Mouse (Mus musculus) left cerebral cortex, postnatal 25 days (tissue): ENCODE measurements around the gene Mical3. TPM values are rescaled to one million over a fixed set of nuclear protein-coding genes. Genes with fewer than 3 reads are reported as not detected.

ENCODE experiments used
- DNase-seq, 2 experiments: peaks; one replicate each; pipeline ENCODE4 v3.0.0; 2022; ENCODE audit warnings: low spot score in 2 of 2, mixed read lengths in 1 of 2
- intact Hi-C: fragments of 180-260 bp; cut with DNase I; formaldehyde crosslinking; loops from one replicate; pipeline ENCODE4 v1.15.1; 2025
- total RNA-seq, 2 experiments: library from RNA; stranded (reverse); gene quantifications; 2 replicates each; pipeline ENCODE4 v1.2.3; 2021

Gene Mical3
- total RNA-seq, 2 experiments from 2014 or later: 110 to 127 TPM

- intact Hi-C loops: no loop called here
These were observed 134.2 kb downstream of the Mical3 start for GRCm38 (mm10) chr6:120996607-120997006.

GRCm38 (mm10) chr6:120995541-120995940 is 135.3 kb downstream of the Mical3 start:
- intact Hi-C loops: no loop called here
- DNase-seq: no peak

More at GRCm38 (mm10) chr6:120996607-120997006, 134.2 kb downstream of the Mical3 start:
- no peak for DNase-seq

DNA sequence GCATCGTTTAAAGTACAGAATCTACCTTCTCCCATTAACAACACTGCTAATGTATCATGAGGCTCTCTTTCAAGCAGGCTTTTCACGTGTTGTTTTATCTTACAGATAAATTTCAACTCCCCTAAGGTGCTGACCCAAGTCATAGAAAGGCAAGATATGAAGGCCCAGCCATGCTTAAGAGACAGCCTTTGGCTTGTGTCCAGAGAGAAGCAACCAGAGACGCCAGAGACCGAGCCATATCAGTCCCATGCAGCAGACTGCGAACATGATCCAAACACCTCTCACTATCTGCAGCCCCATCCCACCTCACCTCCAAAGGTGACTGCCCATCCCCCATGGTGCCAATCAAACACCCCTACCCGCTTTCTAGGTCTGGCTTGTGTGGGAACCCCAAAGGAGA is 138.9 kb downstream of the Mical3 start:
- no peak for DNase-seq
- intact Hi-C loops: no loop called here

DNA sequence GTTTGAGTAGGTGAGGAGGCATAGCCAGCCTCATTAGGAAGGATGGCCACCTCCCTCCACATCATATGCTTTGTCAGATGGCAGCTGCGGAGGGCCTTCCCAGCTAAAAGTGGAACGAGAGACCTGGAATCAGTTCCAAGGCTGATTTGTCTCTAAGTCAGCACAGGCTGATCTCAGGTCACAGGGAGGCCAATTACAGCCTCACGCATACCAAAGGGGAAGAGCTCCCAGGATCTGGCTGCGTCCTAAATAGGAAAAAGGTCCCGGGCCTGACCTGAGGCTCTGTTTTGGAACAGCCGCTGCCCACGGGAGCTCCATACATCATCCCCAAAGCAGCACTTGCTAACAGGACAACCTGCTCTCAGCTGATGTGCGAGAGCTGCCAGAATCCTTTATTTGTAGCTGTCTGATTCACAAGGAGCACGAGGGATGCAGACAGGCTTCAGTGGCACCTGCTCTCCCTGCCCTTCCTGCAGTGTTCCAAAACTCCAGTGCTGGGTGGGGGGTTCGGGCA is 143.2 kb downstream of the Mical3 start:
- intact Hi-C loops: no loop called here
- peak; percentile 40 to 78 for DNase-seq

DNA sequence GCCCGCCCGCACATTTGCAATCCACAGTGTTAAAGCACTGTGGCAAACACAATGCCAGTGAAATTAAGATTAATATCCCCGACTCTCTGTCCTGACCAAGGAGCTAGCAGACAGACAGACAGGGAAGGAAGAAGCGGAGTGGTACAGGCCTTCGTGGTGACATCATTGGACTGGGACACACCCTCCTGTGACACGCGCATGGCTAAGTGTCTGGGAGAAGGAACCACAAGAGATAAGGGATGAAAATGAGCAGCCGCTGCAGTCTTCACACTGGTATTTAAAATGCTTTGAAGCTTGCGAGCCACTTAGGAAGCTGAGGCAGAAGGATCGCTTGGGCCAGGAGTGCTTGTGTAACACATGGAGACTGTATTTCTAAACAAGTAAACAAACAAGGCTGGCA is 143.6 kb downstream of the Mical3 start:
- intact Hi-C loops: no loop called here
- peak in 1 of 2 experiments; percentile 45 for DNase-seq

- intact Hi-C loops: no loop called here
These were observed 144.6 kb downstream of the Mical3 start for GRCm38 (mm10) chr6:120986172-120986571.

DNA sequence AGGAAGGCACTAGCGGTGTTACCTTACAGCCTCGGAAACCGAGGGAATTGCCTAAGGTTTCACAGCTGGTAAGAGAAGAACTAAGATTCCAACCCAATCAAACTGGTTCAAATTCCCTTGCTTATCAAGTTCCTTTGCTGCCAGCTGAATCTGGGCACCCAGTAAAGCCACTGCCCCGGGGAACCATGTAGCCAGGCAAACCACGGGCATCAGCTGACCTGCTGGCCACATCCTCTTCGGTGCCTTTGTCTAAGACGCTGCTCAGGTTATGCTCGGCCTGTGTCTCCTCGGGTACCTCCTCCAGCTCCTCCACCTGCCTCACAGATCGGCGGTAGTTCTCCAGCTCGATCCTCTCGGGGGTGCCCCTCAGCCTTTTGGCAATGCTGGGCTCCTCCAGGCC is 148.5 kb downstream of the Mical3 start:
- intact Hi-C loops: no loop called here
- no peak for DNase-seq

More at GRCm38 (mm10) chr6:120986172-120986571, 144.6 kb downstream of the Mical3 start:
- peak in 1 of 2 experiments; percentile 39 for DNase-seq

DNA sequence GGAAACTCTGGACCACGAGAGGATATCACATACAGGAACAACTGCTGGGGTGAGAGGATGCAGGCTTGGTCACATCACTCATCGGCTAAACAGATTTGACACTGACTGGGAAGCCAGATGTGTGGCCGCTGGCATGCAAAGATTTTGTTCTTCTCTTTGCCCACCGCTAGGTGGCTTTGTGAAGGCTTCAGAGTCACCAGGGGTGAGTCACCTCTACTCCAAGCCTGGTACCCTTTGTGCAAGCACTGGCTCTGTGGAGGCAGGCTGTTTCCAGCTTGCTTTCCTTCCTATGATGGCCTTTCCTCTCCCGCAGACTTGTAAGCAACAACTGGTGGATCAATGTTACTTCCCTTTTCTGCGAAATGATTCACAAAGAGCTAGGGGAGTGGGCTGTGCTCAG is 149.3 kb downstream of the Mical3 start:
- intact Hi-C loops: no loop called here

GRCm38 (mm10) chr6:120978019-120978621 is 152.7 kb downstream of the Mical3 start:
- DNase-seq: no peak
- intact Hi-C loops: no loop called here

More for the DNA sequence above, 149.3 kb downstream of the Mical3 start:
- no peak for DNase-seq

DNA sequence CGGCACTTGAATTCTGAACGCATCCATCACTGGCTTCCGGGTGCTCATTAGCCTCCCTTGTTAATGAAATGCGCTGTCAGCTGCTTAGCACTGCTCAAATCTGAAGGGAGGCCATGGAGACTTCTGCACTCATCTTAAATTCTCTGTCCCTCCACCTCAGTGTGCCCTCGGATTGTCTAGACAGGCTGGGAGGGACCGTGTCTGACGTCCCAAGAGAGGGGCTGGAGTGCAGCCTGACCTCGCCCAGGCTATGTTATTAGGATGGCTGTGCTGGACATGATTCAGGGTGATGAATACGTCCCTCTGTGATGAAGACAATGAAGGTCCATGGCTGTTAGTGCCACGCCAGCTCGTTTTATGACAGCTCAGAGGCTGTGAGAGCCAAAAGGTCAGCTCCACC is 153.8 kb downstream of the Mical3 start:
- intact Hi-C loops: no loop called here
- no peak for DNase-seq

GRCm38 (mm10) chr6:120976097-120976496 is 154.7 kb downstream of the Mical3 start:
- intact Hi-C loops: no loop called here

GRCm38 (mm10) chr6:120971797-120972590 is 158.8 kb downstream of the Mical3 start:
- intact Hi-C loops: loop anchor here (1.0 to 5.0 kb wide), 3 partner anchors 135 to 207 kb away; partner anchors contain the start of gene Mical3
- DNase-seq: peak; percentile 86 to 94

More at GRCm38 (mm10) chr6:120976097-120976496, 154.7 kb downstream of the Mical3 start:
- DNase-seq: no peak

DNA sequence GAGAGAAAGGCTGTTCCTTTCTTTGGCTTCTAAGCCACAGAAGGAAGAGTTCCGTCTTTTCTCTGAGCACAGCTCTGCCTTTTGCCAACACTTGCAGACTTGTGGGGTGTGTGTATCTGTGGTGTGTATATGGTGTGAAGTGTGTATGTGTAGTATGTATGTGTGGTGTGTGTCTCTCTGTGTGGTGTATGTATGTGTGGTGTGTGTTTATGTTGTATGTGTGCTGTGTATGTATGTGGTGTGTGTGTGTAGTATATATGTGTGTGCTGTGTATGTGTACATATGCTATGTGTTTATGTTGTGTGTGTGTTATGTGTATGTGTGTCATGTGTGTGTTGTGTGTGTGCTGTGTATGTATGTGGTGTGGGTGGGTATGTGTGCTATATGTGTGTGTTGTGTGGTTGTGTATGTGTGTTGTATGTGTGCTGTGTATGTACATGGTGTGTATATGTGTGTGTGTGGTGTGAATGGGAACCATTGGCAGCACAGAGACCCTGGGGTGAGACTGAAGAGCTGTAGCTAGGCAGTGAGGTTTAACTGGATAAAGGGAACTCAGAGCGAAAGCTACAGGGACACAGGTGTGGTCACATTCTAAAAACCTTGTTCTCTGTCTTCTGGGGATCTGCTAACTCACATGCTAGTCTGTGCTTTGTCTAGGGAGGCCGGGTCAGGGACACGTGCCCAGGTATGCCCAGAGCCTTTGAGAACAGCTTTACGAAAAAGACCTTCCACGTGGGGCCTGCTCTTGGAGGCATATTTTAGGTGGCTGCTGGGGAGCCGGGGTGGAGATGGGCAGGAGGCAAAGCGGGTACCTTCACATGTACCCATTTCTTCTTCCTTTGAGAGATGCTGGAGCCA is 159.6 kb downstream of the Mical3 start:
- intact Hi-C loops: loop anchor here (1.0 to 5.0 kb wide), 3 partner anchors 136 to 208 kb away; partner anchors contain the start of gene Mical3

DNA sequence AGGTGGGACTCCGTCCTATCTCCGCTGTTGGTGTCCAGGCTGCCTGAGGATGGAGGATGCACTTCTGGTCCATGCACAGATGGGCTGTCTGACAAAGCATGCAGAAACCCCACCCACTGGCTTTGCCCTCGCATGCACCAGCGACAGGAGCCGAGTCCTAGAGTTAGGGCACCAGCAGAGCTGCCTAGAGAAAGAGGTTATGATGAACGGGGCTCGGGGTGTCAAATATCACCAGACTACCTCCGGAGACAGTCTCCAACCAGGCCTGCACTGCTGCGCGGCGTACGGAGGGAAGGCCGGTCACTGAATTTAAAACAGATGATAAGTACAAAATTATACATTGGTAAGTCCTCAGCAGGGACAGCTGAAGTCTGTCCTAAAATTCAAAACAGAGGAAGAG is 165.0 kb downstream of the Mical3 start:
- intact Hi-C loops: no loop called here

More for the DNA sequence above, 159.6 kb downstream of the Mical3 start:
- DNase-seq: no peak

DNA sequence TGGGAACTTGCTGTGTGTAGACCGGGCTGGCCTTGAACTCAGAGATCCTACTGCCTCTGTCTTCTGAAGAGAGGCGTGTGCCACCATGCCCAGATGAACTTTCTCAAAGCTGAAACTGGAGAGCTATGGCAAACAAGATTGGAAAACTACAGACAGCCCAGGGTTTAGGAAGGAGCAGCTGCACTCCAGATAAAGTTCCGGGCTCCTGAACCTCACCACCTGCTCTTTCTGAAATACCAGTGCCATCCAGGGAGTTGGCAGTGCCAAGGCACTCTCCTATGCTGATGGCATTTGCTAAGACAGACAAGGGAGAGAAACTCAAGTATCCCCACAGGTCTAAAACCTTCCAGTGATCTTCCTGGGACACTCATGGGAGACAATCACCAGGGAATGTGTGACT is 166.6 kb downstream of the Mical3 start:
- intact Hi-C loops: no loop called here
- no peak for DNase-seq

More for the DNA sequence above, 165.0 kb downstream of the Mical3 start:
- no peak for DNase-seq

- DNase-seq: peak in 1 of 2 experiments; percentile 72
- intact Hi-C loops: no loop called here
These were observed 170.3 kb downstream of the Mical3 start for GRCm38 (mm10) chr6:120960338-120961030.

DNA sequence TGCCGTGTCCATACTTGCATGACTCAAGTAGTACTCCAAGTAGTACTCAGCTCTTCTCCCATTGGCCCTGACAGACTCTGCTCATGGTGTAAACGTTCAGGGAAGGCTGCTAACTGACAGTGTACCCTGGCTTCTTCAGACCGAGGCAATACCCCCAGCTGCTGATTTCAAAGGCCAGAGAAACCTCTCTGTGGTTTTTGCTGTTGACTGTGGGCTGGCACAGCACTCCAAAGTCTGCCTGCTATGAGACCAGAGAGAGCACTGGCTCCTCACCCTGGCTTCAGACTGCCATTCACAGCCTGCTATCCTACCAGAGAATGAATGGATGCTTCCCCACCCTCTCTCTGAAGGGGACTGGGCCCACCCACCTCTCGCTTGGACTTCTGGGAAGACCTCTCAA is 173.5 kb downstream of the Mical3 start:
- DNase-seq: no peak
- intact Hi-C loops: no loop called here

DNA sequence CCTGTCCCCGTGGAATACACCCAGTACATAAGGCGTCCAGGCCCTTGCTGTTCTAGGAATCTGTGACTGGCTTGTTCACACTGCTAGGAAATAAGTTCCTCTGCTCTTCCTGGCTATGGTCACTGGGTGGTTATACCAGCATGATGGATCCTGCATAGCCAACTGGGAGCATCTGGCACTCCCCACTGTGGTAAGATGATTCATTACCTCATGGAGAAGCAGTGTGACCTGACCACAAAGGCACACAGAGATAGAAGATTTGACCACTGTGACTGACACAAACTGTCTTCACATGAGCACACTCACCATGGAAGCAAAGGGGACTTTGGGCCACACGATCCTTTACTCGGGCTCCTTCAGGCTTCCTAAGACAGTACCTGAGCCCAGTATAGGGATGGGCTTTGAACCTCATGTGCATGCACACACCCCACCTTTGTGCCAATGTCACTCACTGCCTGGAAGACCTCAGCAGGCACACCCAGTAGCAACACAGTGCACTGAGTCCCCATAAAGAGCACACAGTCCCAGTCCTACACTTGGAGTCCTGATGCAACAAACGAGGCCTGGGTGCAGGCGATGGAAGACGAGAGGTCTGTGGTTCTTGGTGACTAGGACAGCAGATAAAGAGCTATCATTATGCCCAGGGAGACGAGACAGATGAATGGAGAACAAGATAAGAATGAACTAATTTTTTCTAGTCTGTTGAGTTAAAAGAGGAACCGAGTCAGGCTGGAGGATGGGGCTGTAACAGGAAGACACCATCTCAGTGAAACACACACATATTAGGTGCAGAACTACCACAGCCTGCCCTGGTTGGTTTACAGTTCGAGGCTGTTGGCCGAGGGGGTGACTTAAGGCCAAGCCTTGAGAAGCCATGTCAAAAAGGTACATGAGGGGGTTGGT is 174.3 kb downstream of the Mical3 start:
- no peak for DNase-seq
- intact Hi-C loops: no loop called here
